Mouse (Mus musculus) embryonic facial prominence, embryonic 11.5 days (tissue): Measurements from ENCODE around the gene Nectin1. TPM values are rescaled to one million over a fixed set of nuclear protein-coding genes. Genes with fewer than 3 reads are reported as not detected.

ENCODE experiments used
- ATAC-seq: fragments of 200-750 bp; cut with Nextera tagmentation; replicated peaks from 2 replicates; pipeline ENCODE4 v1.8.0; 2017; ENCODE audit warnings: low read depth; ENCODE audit not compliant: insufficient number of reproducible peaks, low FRiP score, low TSS enrichment
- DNase-seq: peaks from one replicate; pipeline ENCODE4 v3.0.0-alpha.2; 2015; ENCODE audit warnings: low spot score
- H3K27ac ChIP-seq: fragments of 300-500 bp; sonication (generic); replicated peaks from 2 replicates; pipeline ENCODE4 v1.5.1; 2014; ENCODE audit warnings: mild to moderate bottlenecking, low read depth, low read length, control low read depth
- H3K27me3 ChIP-seq: fragments of 300-500 bp; sonication (generic); 2 replicates; pipeline ENCODE4 v1.6.1; 2014; ENCODE audit warnings: mild to moderate bottlenecking, low read length, moderate library complexity, mixed read lengths; ENCODE audit not compliant: control insufficient read depth, insufficient read depth
- H3K36me3 ChIP-seq: fragments of 300-500 bp; sonication (generic); replicated peaks from 2 replicates; pipeline ENCODE4 v1.6.1; 2014; ENCODE audit warnings: low read depth, mild to moderate bottlenecking, low read length, moderate library complexity, mixed read lengths; ENCODE audit not compliant: control insufficient read depth, insufficient read depth
- H3K4me1 ChIP-seq: fragments of 300-500 bp; sonication (generic); 2 replicates; pipeline ENCODE4 v1.6.1; 2014; ENCODE audit warnings: low read length, mixed read lengths; ENCODE audit not compliant: control insufficient read depth, insufficient read depth
- H3K4me2 ChIP-seq: fragments of 300-500 bp; sonication (generic); 2 replicates; pipeline ENCODE4 v1.6.1; 2014; ENCODE audit warnings: low read depth, mild to moderate bottlenecking, control low read depth, low read length, moderate library complexity
- H3K4me3 ChIP-seq: fragments of 300-500 bp; sonication (generic); 2 replicates; pipeline ENCODE4 v1.5.1; 2014; ENCODE audit warnings: low read depth, low read length, control low read depth
- H3K9ac ChIP-seq: fragments of 300-500 bp; sonication (generic); replicated peaks from 2 replicates; pipeline ENCODE4 v1.6.1; 2014; ENCODE audit warnings: mild to moderate bottlenecking, control low read depth, low read length
- H3K9me3 ChIP-seq: fragments of 300-500 bp; sonication (generic); replicated peaks from 2 replicates; pipeline ENCODE4 v1.6.1; 2016; ENCODE audit warnings: mild to moderate bottlenecking, low read length, inconsistent platforms, mixed read lengths; ENCODE audit not compliant: control insufficient read depth
- WGBS: fragments of 180-500 bp; shearing (Covaris S2); extraction: QIAGEN DNeasy Blood & Tissue Kit; methylation state at CpG from one replicate; pipeline ENCODE4 v1.1.7; 2014; 5-methylcytosine and 5-hydroxymethylcytosine counted together
- polyA plus RNA-seq: library from polyadenylated mRNA; unstranded; fragments of >200 nt; fragmentation: Nextera tagmentation; extraction: Ambion mirVana; gene quantifications from 2 replicates; pipeline ENCODE4 v1.2.1, GENCODE M21; 2014

The Nectin1 gene
- polyA plus RNA-seq, 1 experiment from 2014 or later = 4.8 TPM

DNA sequence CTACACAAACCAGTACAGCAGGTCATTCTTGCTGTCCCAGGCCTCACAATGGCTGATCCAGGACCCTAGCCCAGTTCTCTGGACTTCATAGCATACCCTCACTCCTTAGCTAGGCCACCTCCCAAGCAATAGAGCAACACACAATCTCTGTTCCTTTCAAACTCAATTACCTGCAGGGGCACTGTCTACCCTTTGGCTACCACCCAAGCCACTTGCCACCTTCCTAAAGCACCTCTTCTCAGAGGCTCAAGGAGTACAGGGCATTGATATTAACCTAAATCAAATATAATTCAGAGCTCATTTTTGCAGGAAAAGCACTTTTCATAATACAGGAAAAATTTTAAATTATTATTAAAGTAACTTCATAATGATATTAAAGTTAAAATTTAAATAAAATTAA, 8.8 kb upstream of the Nectin1 start:
- no peak overlapping the region for H3K9ac ChIP-seq
- H3K4me2 ChIP-seq = no peak overlapping the region
- peaks cover 6% of the 10 kb centered on the region for H3K4me1 ChIP-seq
- no peak overlapping the region for H3K4me3 ChIP-seq
- ATAC-seq = no peak
- H3K27ac ChIP-seq = no peak overlapping the region
- no peaks in the 10 kb centered on the region for H3K36me3 ChIP-seq
- H3K27me3 ChIP-seq = no peaks in the 10 kb centered on the region
- DNase-seq = no peak
- no peaks in the 10 kb centered on the region for H3K9me3 ChIP-seq

DNA sequence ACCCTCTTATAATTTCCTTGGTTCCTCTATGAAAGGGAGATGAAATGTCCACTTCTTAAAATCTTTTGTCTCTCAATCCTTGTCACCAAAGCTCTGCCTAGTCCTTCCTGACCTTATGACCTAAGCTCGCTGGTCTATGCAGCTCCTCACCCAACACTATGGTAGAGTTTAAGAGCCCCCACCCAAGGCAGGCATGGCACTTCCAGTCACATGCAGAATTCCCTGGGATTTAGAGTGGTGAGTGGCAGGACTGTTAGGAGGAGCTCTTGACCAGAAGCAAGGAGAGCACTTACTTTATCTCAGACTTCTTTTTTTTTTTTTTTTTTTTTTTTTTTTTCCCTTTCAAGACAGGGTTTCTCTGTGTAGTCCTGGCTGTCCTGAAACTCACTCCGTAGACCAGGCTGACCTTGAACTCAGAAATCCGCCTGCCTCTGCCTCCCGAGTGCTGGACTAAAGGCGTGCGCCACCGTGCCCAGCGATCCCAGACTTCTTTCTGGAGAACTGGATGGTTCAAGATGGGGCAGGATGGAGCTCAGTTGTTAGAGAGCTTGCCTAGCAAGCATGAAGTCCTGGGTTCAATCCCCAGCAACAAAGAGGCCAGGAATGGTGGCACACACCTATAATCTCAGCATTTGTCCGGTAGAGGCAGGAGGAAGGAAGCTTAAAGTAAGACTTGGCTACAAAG, 7.6 kb upstream of the Nectin1 start:
- ATAC-seq (no peak), DNase-seq (no peak)
- Histone ChIP-seq H3K9me3 (no peaks in the 10 kb centered on the region), H3K27ac (no peak overlapping the region), H3K4me1 (peaks cover 6% of the 10 kb centered on the region), H3K4me3 (no peak overlapping the region), H3K36me3 (no peaks in the 10 kb centered on the region), H3K9ac (no peak overlapping the region), H3K27me3 (no peaks in the 10 kb centered on the region), H3K4me2 (no peak overlapping the region)
- 91% methylated on average over 9 of the region's 9 CpGs for WGBS

DNA sequence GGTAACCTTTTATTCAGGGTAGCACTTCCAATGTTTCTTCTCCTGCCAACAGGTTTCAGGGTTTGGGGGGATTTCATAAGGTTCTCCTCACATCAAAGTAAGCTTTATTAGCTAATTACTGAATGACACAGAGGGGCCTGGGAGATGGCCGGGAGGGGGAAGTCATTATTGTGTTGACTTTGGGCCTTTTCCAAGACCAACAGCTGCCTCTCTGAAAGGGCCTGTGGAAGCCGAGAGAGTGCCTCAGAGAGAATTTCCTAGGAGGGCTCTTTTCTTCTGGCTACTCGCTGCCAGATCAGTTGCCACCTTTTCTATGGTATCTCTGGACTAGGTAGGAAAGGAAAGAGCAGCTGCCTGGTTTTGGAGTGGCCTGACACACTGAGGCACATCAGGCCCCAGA, 6.5 kb upstream of the Nectin1 start:
- Histone ChIP-seq H3K36me3 (no peaks in the 10 kb centered on the region), H3K9ac (no peak overlapping the region), H3K27me3 (no peaks in the 10 kb centered on the region), H3K4me3 (no peak overlapping the region), H3K9me3 (no peaks in the 10 kb centered on the region), H3K4me2 (no peak overlapping the region), H3K4me1 (peaks cover 6% of the 10 kb centered on the region), H3K27ac (no peak overlapping the region)
- ATAC-seq = 0 out of 2 replicates have a peak, but pooled peaks have one; percentile 47
- DNase-seq = no peak
- WGBS = 14% methylated on average over 3 of the region's 3 CpGs

DNA sequence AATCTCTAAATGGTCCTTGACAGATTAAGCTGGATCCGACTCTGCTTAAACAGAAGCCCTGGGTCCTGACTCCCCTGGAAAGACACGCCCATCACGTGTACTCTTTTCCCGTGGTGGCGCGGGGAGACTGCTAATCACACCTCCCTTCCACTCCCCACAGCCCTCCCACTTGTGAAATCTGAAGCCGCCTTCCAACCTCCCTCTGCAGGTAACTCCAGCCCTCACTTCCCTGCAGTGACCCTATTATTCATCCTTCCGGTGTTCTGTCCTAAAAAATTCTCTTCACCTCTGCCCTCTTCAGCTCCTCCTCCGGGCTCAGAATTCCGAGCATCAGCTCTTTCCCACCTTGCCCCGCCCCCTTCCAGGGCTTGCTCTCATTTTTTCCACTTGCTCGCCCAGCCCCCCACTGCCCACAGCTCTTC, 5.9 kb upstream of the Nectin1 start:
- Histone ChIP-seq H3K9me3 (no peaks in the 10 kb centered on the region), H3K27me3 (no peaks in the 10 kb centered on the region), H3K4me2 (peak overlapping the region; percentile 42), H3K4me3 (0 out of 2 replicates have a peak overlapping the region, but pooled peaks have one; percentile 6), H3K4me1 (peaks cover 6% of the 10 kb centered on the region), H3K9ac (no peak overlapping the region), H3K27ac (no peak overlapping the region), H3K36me3 (no peaks in the 10 kb centered on the region)
- WGBS = 1% methylated on average over 12 of the region's 12 CpGs
- 0 out of 2 replicates have a peak, but pooled peaks have one; percentile 17 for ATAC-seq
- DNase-seq = peak; percentile 64

DNA sequence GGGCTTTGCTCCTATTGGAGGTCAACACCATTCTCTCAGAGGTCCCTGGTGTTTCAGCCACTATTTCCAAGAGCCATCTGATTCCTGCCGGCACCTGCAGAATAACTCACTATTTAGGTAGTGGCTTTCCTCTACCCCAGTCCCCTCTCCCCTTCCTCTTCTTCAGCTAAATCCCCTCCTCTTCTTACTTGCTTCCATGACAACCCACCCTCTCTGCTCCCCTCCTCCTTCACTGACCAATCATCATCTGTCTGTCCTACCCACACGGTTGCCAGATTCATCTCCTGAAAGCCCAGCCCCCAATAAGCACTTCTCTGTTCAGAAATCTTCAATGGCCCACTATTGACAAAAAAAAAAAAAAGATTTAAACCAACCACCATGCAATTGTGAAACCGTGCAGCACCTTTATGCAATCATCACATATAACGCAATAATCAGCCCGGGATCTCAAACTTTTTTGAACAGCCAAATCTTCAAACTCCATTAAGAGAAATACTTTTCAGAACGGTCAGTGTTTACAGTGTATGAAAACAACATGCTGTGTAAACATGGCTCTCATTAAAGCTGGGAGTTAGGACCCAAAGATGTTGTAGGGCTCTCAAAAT, 5.2 kb upstream of the Nectin1 start:
- DNase-seq (no peak), ATAC-seq (no peak)
- H3K9ac ChIP-seq = no peak overlapping the region
- no peak overlapping the region for H3K27ac ChIP-seq
- no peak overlapping the region for H3K4me3 ChIP-seq
- no peaks in the 10 kb centered on the region for H3K27me3 ChIP-seq
- no peaks in the 10 kb centered on the region for H3K9me3 ChIP-seq
- WGBS = 31% methylated on average over 6 of the region's 6 CpGs
- no peaks in the 10 kb centered on the region for H3K36me3 ChIP-seq
- peaks cover 6% of the 10 kb centered on the region for H3K4me1 ChIP-seq
- H3K4me2 ChIP-seq = no peak overlapping the region; the same call in none of the 2 replicates

DNA sequence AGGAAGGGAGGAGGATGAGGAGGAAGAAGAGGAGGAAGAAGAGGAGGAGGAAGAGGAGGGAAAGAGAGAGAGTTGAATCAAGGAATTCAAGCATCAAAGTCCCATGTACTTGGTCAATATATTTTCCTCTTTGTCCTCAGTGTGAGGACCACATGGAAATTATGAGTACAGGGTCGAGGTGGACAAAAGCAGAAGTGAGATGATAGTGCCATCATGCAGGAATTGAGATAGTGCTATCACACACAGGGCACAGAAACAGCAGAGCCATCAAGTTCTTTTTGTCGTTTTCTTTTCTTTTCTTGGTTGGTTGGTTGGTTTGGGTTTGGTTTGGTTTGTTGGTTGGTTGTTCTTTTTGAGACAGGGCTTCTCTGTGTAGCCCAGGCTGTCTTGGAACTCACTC, 2.5 kb upstream of the Nectin1 start:
- no peaks in the 10 kb centered on the region; the same call in 1 of the 2 replicates for H3K27me3 ChIP-seq
- H3K36me3 ChIP-seq = no peaks in the 10 kb centered on the region
- no peak overlapping the region for H3K9ac ChIP-seq
- no peak overlapping the region for H3K27ac ChIP-seq
- 63% methylated on average over 2 of the region's 2 CpGs for WGBS
- no peak for DNase-seq
- ATAC-seq = no peak
- H3K4me3 ChIP-seq = no peak overlapping the region
- peaks cover 11% of the 10 kb centered on the region for H3K4me1 ChIP-seq
- no peaks in the 10 kb centered on the region for H3K9me3 ChIP-seq
- no peak overlapping the region for H3K4me2 ChIP-seq

DNA sequence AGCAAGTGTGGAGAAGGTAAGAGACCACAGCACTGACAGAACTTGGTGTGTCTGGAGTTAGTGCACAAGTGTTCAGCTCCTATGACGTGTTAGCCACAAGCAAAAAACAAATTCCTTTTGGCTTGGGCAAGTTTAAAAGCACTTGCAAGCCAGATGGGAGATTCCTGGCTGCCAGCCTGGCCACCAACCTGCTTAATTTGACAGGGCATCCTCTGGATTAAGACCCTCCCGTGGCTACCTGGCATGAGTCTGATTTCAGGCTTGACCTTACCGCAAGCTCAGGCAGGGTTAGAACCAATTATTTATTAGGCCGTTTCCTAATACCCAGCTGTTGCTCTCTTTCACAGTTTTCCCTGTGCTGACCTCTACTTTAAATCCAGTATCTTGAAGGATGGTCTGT, 1.7 kb upstream of the Nectin1 start:
- Histone ChIP-seq H3K4me1 (peaks cover 11% of the 10 kb centered on the region), H3K27ac (no peak overlapping the region)
- ATAC-seq = no peak

DNA sequence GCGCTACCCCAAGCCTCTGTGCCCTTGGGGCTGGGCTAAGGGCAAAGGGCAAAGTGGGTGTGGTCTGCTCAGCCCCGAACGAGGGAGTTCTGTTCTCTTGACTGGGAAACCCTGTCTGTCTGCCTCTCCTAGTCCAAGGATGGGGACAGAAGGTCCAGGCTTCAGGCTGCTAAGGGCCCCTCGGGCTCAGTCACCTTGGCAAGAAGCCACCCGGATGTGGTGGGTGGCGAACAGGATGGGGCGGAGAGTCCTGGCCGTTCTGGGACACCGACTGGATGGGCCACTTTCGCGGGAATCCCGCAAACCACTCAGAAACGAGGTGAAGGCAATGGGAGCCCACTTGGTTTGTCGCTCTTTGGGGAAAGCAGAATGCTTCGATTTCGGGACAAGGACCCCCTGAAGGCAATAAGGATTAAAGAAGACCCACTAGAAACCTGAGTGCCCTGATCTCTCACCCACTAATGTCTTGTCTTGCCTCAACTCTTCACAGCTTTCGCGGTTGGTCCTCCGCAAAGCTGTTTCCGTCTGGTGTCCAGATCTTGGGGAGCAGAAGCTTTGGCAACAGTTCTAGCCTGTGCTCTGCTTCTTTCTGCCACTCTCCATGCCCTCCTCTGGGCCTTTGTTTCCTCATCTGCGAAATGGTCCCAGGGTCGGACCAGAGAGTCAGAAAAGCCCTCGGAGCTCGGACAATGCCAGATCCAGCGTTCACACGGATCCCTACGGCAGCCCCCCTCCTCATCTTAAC, 710 bp upstream of the Nectin1 start:
- Histone ChIP-seq H3K27me3 (no peaks in the 10 kb centered on the region; the same call in 1 of the 2 replicates), H3K9ac (peak overlapping the region; percentile 2), H3K27ac (no peak overlapping the region), H3K4me3 (peak overlapping the region; percentile 88), H3K36me3 (no peaks in the 10 kb centered on the region), H3K4me2 (peak overlapping the region; percentile 89), H3K9me3 (no peaks in the 10 kb centered on the region), H3K4me1 (peaks cover 8% of the 10 kb centered on the region)
- WGBS = 1% methylated on average over 27 of the region's 27 CpGs
- ATAC-seq = no peak
- peak; percentile 53 for DNase-seq

More for the DNA sequence above, 1.7 kb upstream of the Nectin1 start:
- no peak for DNase-seq
- Histone ChIP-seq H3K4me3 (no peak overlapping the region), H3K9me3 (no peaks in the 10 kb centered on the region), H3K4me2 (no peak overlapping the region), H3K9ac (no peak overlapping the region), H3K27me3 (no peaks in the 10 kb centered on the region; the same call in 1 of the 2 replicates), H3K36me3 (no peaks in the 10 kb centered on the region)
- WGBS = 69% methylated on average over 4 of the region's 4 CpGs
